In the genomic region with DNA sequence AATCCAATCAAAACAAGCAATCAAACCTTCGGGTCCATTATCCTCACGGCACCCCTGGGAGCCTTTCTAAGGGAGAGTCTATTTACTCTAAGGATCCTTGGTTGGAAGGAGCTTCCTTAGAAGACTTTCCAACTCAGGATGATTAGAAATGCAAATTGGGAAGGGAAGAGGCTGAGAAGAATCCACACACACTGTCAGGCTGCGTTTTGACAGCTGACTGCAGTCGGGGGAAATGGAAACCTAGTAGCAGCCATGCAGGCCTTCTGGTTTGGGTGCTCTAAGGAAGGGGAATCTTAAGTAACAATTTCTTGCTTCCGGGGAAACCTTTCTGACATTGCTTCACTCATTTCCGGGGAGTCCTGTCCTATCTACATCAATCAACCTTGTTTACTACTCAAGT, we compare ENCODE assay signal across 14 mouse cellular contexts.
"Had no signal": no experiment of that assay in that cellular context is flagged by ENCODE, and none has a peak within 500 bp of the region (broad histone marks: within the 10 kb centered on the region; RNA-seq: fewer than 3 reads in every experiment).

No protein-coding gene starts in this region.

- H3K9me3 ChIP-seq: limb, embryonic 12.5 days; liver, embryonic 13.5 days; midbrain, embryonic 12.5 days; neural tube, embryonic 12.5 days had no signal

- DNase-seq: kidney, postnatal 10 days; kidney, postnatal 4 days; liver; liver, embryonic 13.5 days; liver, postnatal 0 days; right cerebral cortex, adult 18-20 months; right cerebral cortex, postnatal 25 days; thymus, postnatal 4 days had no signal

- H3K27ac ChIP-seq: layer of hippocampus, adult 2 months; limb, embryonic 12.5 days; liver, embryonic 13.5 days; midbrain, embryonic 12.5 days; neural tube, embryonic 12.5 days; stomach, postnatal 0 days had no signal

- H3K27me3 ChIP-seq: limb, embryonic 12.5 days; liver, embryonic 13.5 days; midbrain, embryonic 12.5 days; neural tube, embryonic 12.5 days had no signal

- H3K4me2 ChIP-seq: limb, embryonic 12.5 days; liver, embryonic 13.5 days; midbrain, embryonic 12.5 days; neural tube, embryonic 12.5 days had no signal

- H3K4me3 ChIP-seq: layer of hippocampus, adult 2 months; limb, embryonic 12.5 days; liver, embryonic 13.5 days; midbrain, embryonic 12.5 days; myocyte; neural tube, embryonic 12.5 days had no signal

- H3K9ac ChIP-seq: limb, embryonic 12.5 days; liver, embryonic 13.5 days; liver, postnatal 0 days; midbrain, embryonic 12.5 days; neural tube, embryonic 12.5 days had no signal

- H3K36me3 ChIP-seq: limb, embryonic 12.5 days; liver, embryonic 13.5 days; midbrain, embryonic 12.5 days; neural tube, embryonic 12.5 days had no signal

- H3K4me1 ChIP-seq: limb, embryonic 12.5 days; liver, embryonic 13.5 days; neural tube, embryonic 12.5 days had no signal

- ATAC-seq: liver, postnatal 0 days had no signal
